Mouse (Mus musculus): Measurements from ENCODE around the gene Carmil1. TPM values are rescaled to one million over a fixed set of nuclear protein-coding genes. Genes with fewer than 3 reads are reported as not detected.

The Carmil1 gene
- total and polyA plus RNA-seq, 2 experiments from 2014 or later: 39.3 to 50.9 TPM

DNA sequence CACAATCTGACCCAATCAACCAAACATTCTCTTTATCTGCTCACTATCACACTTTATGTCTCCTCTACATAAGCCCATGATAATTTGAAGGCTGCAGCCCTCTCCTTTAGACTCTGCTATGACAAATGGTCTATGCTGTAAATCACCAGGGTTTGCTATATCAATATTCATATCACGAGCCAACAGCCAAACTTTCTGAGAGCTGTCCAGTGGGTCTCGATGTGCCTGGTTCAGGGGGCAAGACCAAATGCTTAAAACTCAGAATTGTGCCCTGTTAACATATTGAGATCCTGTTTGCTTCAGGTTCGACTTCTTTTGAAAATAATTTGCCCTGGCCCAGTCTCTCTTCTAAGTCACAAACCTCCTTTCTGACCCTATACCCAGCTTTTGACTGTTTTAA is 147.7 kb downstream of the Carmil1 start:
- Histone ChIP-seq H3K27ac (no peak overlapping the region), H3K9me3 (ENCODE audit: low read length) (no peaks in the 10 kb centered on the region), H3K27me3 (ENCODE audit: insufficient read depth, low read length) (no peaks in the 10 kb centered on the region), H3K4me2 (ENCODE audit: low read depth, low read length) (no peak overlapping the region), H3K9ac (replicated peaks; ENCODE audit: low read length) (no peak overlapping the region), H3K36me3 (ENCODE audit: insufficient read depth, low read length) (no peaks in the 10 kb centered on the region), H3K4me1 (ENCODE audit: insufficient read depth, low read length) (0 out of 2 replicates have a peak, but pooled peaks cover 3% of the 10 kb centered on the region), H3K4me3 (ENCODE audit: low read length) (no peak overlapping the region)
- no peak for TF ChIP-seq CTCF (IDR thresholded peaks at IDR 0.05; ENCODE audit: low read depth)
- no peak for ATAC-seq
- DNase-seq (ENCODE audit: low spot score): no peak
- 94% methylated on average over 3 of the region's 3 CpGs for whole genome bisulfite sequencing

DNA sequence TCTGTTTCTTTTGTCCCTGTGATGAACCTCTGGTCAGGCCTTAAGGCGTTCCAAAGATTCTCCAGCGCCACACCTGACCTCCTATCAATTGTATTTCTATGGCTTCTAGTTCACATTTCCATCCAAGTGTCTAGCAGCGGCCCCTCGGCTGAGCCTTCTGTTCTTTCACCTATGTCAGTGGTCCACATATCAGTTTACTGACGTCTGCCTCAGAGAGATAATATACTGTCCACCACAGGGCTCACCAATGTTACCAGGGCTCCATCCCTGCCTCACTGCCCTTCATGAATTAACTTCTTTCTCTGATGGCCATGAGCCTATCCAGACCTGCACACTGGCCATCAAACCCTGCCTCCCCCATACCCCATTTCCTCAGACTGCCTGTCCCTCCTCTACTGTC is 149.3 kb downstream of the Carmil1 start:
- no peak for ATAC-seq
- Histone ChIP-seq H3K36me3 (ENCODE audit: insufficient read depth, low read length) (no peaks in the 10 kb centered on the region), H3K4me3 (ENCODE audit: low read length) (no peak overlapping the region), H3K27me3 (ENCODE audit: insufficient read depth, low read length) (no peaks in the 10 kb centered on the region), H3K27ac (no peak overlapping the region), H3K4me1 (ENCODE audit: insufficient read depth, low read length) (0 out of 2 replicates have a peak, but pooled peaks cover 3% of the 10 kb centered on the region), H3K9me3 (ENCODE audit: low read length) (no peaks in the 10 kb centered on the region), H3K4me2 (ENCODE audit: low read depth, low read length) (no peak overlapping the region), H3K9ac (replicated peaks; ENCODE audit: low read length) (no peak overlapping the region)
- 93% methylated on average over 5 of the region's 5 CpGs for WGBS
- no peak for DNase-seq (ENCODE audit: low spot score)
- TF ChIP-seq CTCF (IDR thresholded peaks at IDR 0.05; ENCODE audit: low read depth): no peak

DNA sequence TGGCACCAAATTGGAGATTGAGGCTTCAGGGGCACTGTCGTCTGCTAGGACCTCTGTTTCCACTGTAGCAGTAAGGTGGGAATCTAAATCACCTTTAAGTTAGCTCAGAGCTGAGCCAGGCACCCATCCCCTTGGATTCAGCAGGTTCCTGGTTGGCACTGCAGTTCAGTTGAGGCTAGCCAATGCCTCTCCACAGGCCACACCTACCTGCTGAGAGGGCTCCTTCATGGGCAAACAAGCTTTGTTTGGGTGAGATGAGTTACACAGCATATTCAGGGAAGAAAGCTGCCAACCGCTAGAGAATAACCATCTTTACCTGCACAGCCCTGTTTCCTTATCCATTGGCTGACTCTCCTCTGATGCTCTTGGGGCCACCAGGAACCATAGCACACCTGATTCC is 149.9 kb downstream of the Carmil1 start:
- Histone ChIP-seq H3K27me3 (ENCODE audit: insufficient read depth, low read length) (no peaks in the 10 kb centered on the region), H3K4me3 (ENCODE audit: low read length) (no peak overlapping the region), H3K4me1 (ENCODE audit: insufficient read depth, low read length) (0 out of 2 replicates have a peak, but pooled peaks cover under 1% of the 10 kb centered on the region), H3K4me2 (ENCODE audit: low read depth, low read length) (no peak overlapping the region), H3K36me3 (ENCODE audit: insufficient read depth, low read length) (no peaks in the 10 kb centered on the region), H3K9ac (replicated peaks; ENCODE audit: low read length) (no peak overlapping the region), H3K27ac (no peak overlapping the region), H3K9me3 (ENCODE audit: low read length) (no peaks in the 10 kb centered on the region)
- no peak for DNase-seq (ENCODE audit: low spot score)
- ATAC-seq: no peak
- no peak for TF ChIP-seq CTCF (IDR thresholded peaks at IDR 0.05; ENCODE audit: low read depth)
- 88% methylated on average over 2 of the region's 2 CpGs for WGBS

DNA sequence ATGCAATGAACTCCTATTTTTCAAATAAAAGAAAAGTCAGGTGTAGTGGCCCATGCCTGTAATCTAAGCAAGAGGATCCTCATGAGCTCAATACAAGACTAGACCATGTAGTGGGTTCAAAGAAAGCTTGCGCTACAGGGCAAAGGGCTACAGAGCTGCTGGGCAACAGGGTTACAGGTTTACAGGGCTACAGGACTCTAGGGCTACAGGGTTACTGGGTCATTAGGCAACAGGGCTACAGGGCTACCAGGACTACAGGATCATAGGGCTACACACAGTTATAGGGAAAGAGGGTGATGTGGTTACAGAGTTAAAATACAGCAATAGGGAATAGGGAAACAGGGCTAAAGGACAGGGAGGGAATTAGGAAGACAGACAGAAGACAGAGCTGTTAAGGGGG is 151.9 kb downstream of the Carmil1 start:
- no peak for DNase-seq (ENCODE audit: low spot score)
- H3K4me1 ChIP-seq (ENCODE audit: insufficient read depth, low read length): no peaks in the 10 kb centered on the region

DNA sequence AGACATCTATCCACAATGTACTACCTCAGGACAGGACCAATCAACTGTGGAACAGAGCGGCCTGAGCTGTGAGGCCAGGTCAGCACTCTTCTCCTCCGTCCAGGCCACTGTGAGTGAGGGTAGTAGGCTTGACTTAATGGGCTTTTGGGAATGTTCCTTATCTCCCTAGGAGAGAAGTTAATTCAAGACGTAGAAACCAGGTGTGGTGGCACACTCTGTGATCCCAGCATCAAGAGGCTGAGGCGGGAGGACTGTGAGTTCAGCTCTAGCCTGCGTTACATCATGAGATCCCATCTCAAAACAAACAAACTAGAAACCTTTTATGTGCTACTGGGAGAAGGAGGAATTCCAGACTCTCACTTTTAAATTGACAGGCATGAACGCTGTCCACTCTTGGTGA is 154.7 kb downstream of the Carmil1 start:
- Histone ChIP-seq H3K4me1 (ENCODE audit: insufficient read depth, low read length) (no peaks in the 10 kb centered on the region), H3K36me3 (ENCODE audit: insufficient read depth, low read length) (no peaks in the 10 kb centered on the region), H3K4me3 (ENCODE audit: low read length) (no peak overlapping the region), H3K4me2 (ENCODE audit: low read depth, low read length) (no peak overlapping the region), H3K27ac (no peak overlapping the region), H3K27me3 (ENCODE audit: insufficient read depth, low read length) (no peaks in the 10 kb centered on the region), H3K9me3 (ENCODE audit: low read length) (no peaks in the 10 kb centered on the region), H3K9ac (replicated peaks; ENCODE audit: low read length) (no peak overlapping the region)
- no peak for ATAC-seq
- no peak for TF ChIP-seq CTCF (IDR thresholded peaks at IDR 0.05; ENCODE audit: low read depth)
- WGBS: 87% methylated on average over 6 of the region's 6 CpGs
- no peak for DNase-seq (ENCODE audit: low spot score)

More for the DNA sequence above, 151.9 kb downstream of the Carmil1 start:
- Histone ChIP-seq H3K9me3 (ENCODE audit: low read length) (no peaks in the 10 kb centered on the region), H3K27me3 (ENCODE audit: insufficient read depth, low read length) (no peaks in the 10 kb centered on the region), H3K9ac (replicated peaks; ENCODE audit: low read length) (no peak overlapping the region), H3K4me2 (ENCODE audit: low read depth, low read length) (no peak overlapping the region), H3K4me3 (ENCODE audit: low read length) (no peak overlapping the region), H3K27ac (no peak overlapping the region), H3K36me3 (ENCODE audit: insufficient read depth, low read length) (no peaks in the 10 kb centered on the region)
- no peak for TF ChIP-seq CTCF (IDR thresholded peaks at IDR 0.05; ENCODE audit: low read depth)
- ATAC-seq: no peak
- WGBS: 100% methylated on average over 1 of the region's 1 CpGs

DNA sequence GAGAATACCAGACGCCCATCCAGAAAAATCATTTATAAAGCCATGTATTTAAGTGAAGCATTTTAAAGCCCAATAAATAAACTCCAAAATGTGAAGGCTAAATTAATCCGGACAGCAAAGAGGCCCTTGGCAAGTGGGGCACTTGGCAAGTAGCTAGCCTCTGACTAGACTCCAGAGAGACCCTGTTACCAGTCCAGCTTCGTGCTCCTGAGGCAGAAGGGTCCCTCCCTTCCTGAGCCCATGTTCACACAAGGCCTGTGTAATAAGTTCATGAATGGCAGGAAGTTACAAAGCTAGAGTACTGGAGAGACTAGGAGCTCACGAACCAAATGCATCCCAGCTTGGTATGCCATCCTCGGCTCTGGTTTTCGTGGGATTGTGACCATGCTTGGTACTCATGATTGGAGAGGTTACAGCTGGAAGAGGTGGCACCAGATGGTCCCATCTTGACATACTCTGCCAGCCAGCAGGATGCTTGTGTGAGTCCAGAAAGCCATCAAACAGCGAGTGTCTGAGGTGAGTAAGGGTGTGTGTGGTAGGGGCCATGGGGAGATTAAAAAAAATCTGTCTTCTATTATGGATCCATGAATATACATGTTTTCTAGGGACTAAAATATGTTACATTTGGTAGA is 163.3 kb downstream of the Carmil1 start:
- no peaks in the 10 kb centered on the region for H3K36me3 ChIP-seq (ENCODE audit: insufficient read depth, low read length)
- DNase-seq (ENCODE audit: low spot score) (peak; percentile 29), ATAC-seq (peak; percentile 64)
- WGBS: 56% methylated on average over 7 of the region's 7 CpGs
- H3K4me2 ChIP-seq (ENCODE audit: low read depth, low read length): no peak overlapping the region
- H3K27ac ChIP-seq: peak overlapping the region; percentile 32; the same call in 1 of the 2 replicates
- TF ChIP-seq CTCF (IDR thresholded peaks at IDR 0.05; ENCODE audit: low read depth): no peak
- no peak overlapping the region for H3K4me3 ChIP-seq (ENCODE audit: low read length)
- H3K27me3 ChIP-seq (ENCODE audit: insufficient read depth, low read length): no peaks in the 10 kb centered on the region
- no peak overlapping the region for H3K9ac ChIP-seq (replicated peaks; ENCODE audit: low read length)
- H3K4me1 ChIP-seq (ENCODE audit: insufficient read depth, low read length): no peaks in the 10 kb centered on the region
- no peaks in the 10 kb centered on the region for H3K9me3 ChIP-seq (ENCODE audit: low read length)

DNA sequence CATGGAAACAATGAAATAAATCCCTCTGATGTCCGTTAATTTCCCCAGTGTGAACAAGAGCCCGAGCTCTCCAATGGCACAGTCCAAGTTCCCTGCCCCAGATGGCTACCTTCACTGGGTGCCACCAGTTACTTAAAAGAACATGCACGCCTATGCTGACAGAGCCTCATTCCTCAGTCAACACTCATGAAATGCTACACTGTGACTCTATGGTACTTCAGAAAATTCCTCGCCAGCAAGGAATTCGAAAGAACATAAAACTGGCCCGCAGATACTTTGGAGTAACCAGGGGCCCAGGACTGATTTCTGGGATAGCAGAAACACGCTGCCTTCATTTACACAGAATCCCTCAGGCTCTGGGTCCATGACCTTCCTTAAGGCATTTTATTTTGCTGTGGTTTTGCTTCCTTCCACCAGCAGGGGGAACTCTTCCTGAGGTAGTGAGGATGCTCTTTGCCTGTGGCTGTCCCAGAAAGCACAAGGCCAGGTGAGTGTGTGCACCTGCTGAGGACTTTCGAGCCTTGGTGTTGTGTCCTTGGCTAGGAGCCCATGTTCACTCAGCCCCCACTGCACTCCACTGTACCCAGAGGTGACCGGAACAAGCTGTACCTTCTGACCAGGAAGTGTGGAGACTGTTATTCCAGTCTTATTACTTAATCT is 167.8 kb downstream of the Carmil1 start:
- Histone ChIP-seq H3K27me3 (ENCODE audit: insufficient read depth, low read length) (no peaks in the 10 kb centered on the region), H3K9ac (replicated peaks; ENCODE audit: low read length) (no peak overlapping the region), H3K4me3 (ENCODE audit: low read length) (no peak overlapping the region), H3K9me3 (ENCODE audit: low read length) (no peaks in the 10 kb centered on the region), H3K27ac (no peak overlapping the region), H3K36me3 (ENCODE audit: insufficient read depth, low read length) (no peaks in the 10 kb centered on the region), H3K4me1 (ENCODE audit: insufficient read depth, low read length) (no peaks in the 10 kb centered on the region), H3K4me2 (ENCODE audit: low read depth, low read length) (no peak overlapping the region)
- WGBS: 70% methylated on average over 9 of the region's 9 CpGs
- DNase-seq (ENCODE audit: low spot score): peak; percentile 75
- peak; percentile 86 for TF ChIP-seq CTCF (IDR thresholded peaks at IDR 0.05; ENCODE audit: low read depth)
- ATAC-seq: peak; percentile 44; the same call in 1 of the 2 replicates
